Mouse (Mus musculus): ENCODE measurements around the gene Clip3. TPM values are rescaled to one million over a fixed set of nuclear protein-coding genes. Genes with fewer than 3 reads are reported as not detected.
A peak's percentile ranks its signal among the peaks of the same experiment; 100 is the strongest.

Gene Clip3
- polyA plus RNA-seq, 1 experiment = 3.3 TPM

DNA sequence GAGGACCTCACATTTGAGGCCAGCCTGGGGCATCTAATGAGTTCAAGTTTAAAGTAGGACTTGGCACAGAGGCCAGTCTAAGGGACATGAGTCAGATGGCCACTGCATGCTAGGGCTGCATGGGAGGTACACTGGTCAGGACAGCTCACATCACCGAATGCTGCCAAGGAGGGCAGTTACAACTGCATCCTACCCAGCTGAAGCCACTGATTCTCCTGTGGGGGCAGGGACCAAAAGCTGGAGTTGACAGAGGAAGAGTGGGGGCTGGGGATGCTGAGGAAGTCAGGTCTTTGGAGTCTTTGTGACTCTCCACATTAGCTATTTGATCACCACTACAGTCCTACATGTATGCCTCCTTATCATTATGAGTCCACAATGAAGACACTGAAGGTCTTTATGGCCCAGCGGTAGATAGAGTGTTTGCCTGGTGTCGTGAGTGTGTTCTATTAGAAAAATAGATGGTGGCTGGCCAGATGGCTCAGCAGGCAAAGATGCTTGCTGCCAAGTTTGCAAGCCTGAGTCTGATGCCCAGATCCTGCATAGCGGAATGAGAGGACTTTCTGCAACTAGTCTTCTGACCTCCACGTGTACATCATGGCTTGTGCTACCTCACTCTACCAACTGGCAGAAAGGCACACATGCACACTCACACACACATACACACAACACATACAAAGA is 48.0 kb downstream of the Clip3 start:
- H3K4me3 ChIP-seq (ENCODE audit: control insufficient read depth, insufficient read depth, low read length) = no peak overlapping the region
- WGBS = 82% methylated on average over 5 of the region's 5 CpGs
- DNase-seq = no peak
- H3K4me1 ChIP-seq (replicated peaks; ENCODE audit: control insufficient read depth, insufficient read depth, low read length) = peaks cover 2% of the 10 kb centered on the region
- H3K36me3 ChIP-seq (ENCODE audit: control insufficient read depth, insufficient read depth, low read length) = no peaks in the 10 kb centered on the region
- no peaks in the 10 kb centered on the region for H3K27me3 ChIP-seq (ENCODE audit: control insufficient read depth, insufficient read depth, low read length)
- TF ChIP-seq CTCF (IDR thresholded peaks at IDR 0.05; ENCODE audit: borderline replicate concordance, control insufficient read depth, extremely low read depth, insufficient read depth, low read length, poor library complexity) (no peak), POLR2A (IDR thresholded peaks at IDR 0.05; ENCODE audit: control insufficient read depth, extremely low read depth, insufficient read depth, low read length, poor library complexity) (no peak)
- no peak overlapping the region for H3K27ac ChIP-seq (ENCODE audit: control insufficient read depth, insufficient read depth, low read length)

DNA sequence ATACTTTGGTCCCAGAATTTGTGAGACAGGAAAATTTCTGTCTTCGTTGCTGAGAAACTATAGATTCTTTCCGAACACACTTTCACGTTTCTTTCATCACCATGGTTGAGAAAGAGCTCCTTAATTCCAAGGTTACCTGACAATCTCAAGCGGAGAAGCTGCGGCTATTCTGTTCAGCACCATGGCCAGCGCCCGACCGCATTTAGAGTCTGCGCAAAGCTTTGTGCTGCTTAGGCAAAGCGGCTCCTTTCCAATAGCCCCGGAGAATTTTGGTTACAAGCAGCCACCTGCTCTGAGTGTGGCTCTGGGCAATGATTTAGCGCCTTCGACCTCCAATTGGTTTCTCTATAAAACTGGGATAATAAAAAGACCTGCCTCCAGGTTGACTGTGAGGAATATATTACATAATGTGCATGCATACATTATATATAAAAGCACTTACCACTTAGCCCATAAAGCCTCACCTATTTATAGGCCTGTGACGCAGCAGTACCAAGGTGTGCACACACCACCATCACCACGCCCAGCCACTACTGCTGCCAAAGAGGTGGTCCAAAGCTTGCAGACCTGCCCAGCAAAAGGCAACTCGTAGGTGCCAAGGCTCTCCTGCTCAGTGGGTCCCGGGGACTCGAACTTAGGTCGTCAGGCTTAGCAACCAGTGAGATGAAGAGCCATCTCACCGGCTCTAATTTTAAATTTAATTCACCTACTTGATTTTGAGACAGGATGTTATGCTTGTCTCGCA is 55.3 kb downstream of the Clip3 start:
- Histone ChIP-seq H3K4me3 (ENCODE audit: control insufficient read depth, insufficient read depth, low read length) (no peak overlapping the region), H3K27ac (ENCODE audit: control insufficient read depth, insufficient read depth, low read length) (no peak overlapping the region), H3K27me3 (ENCODE audit: control insufficient read depth, insufficient read depth, low read length) (no peaks in the 10 kb centered on the region; the same call in 1 of the 2 replicates), H3K36me3 (ENCODE audit: control insufficient read depth, insufficient read depth, low read length) (no peaks in the 10 kb centered on the region), H3K4me1 (replicated peaks; ENCODE audit: control insufficient read depth, insufficient read depth, low read length) (no peaks in the 10 kb centered on the region)
- peak; percentile 72 for DNase-seq
- 25% methylated on average over 21 of the region's 21 CpGs for WGBS
- TF ChIP-seq CTCF (IDR thresholded peaks at IDR 0.05; ENCODE audit: borderline replicate concordance, control insufficient read depth, extremely low read depth, insufficient read depth, low read length, poor library complexity) (no peak), POLR2A (IDR thresholded peaks at IDR 0.05; ENCODE audit: control insufficient read depth, extremely low read depth, insufficient read depth, low read length, poor library complexity) (no peak)

DNA sequence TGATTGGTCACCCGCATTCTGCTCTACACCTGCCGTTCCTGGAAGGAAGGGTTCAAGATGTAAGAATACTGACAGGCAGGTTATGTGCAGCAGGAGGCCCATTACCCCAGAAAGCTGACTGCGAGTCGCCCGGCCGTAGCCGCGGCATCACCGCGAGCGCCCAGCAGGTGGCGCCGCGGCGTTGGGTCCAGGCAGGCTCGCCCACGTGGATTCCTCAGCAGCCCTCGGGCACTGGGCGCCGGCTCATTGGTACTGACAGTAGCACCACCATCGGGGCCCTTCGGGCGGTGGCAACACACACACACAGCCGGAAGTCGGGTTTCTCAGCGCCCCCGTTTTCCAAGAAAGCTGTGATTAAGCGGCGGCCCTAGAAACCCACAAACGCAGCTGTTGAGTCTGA is 56.3 kb downstream of the Clip3 start:
- under 1% methylated on average over 30 of the region's 30 CpGs for WGBS
- no peaks in the 10 kb centered on the region; the same call in 1 of the 2 replicates for H3K27me3 ChIP-seq (ENCODE audit: control insufficient read depth, insufficient read depth, low read length)
- no peak overlapping the region for H3K4me3 ChIP-seq (ENCODE audit: control insufficient read depth, insufficient read depth, low read length)
- H3K36me3 ChIP-seq (ENCODE audit: control insufficient read depth, insufficient read depth, low read length) = no peaks in the 10 kb centered on the region
- no peak for TF ChIP-seq POLR2A (IDR thresholded peaks at IDR 0.05; ENCODE audit: control insufficient read depth, extremely low read depth, insufficient read depth, low read length, poor library complexity)
- TF ChIP-seq CTCF (IDR thresholded peaks at IDR 0.05; ENCODE audit: borderline replicate concordance, control insufficient read depth, extremely low read depth, insufficient read depth, low read length, poor library complexity) = peak; percentile 99
- peak; percentile 66 for DNase-seq
- H3K27ac ChIP-seq (ENCODE audit: control insufficient read depth, insufficient read depth, low read length) = no peak overlapping the region
- H3K4me1 ChIP-seq (replicated peaks; ENCODE audit: control insufficient read depth, insufficient read depth, low read length) = no peaks in the 10 kb centered on the region

DNA sequence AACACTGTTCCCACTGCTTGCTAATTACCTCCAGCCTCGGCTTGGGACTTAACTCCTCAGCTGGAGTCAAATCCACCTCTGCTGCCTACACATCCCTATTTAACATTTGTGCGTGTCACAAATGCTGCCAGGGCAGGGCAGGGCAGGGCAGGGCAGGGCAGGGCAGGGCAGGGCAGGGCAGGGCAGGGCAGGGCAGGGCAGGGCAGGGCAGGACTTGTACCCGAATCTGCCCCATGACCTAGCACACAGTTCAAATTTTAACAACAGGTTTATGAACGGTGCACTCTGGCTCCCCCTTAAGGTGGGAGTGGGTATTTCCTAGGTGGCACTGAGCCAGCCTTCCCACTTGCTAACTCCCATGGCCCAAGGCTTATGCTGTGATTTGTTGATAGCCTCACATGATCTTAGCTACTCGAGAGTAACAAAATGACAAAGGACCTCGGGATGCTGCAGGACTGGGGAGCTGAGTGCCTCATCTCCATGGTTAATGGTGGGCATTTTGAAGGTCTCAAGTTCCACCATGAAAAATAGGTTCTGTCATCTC is 61.8 kb downstream of the Clip3 start:
- DNase-seq = peak; percentile 67
- Histone ChIP-seq H3K4me1 (replicated peaks; ENCODE audit: control insufficient read depth, insufficient read depth, low read length) (no peaks in the 10 kb centered on the region), H3K36me3 (ENCODE audit: control insufficient read depth, insufficient read depth, low read length) (no peaks in the 10 kb centered on the region), H3K4me3 (ENCODE audit: control insufficient read depth, insufficient read depth, low read length) (no peak overlapping the region), H3K27ac (ENCODE audit: control insufficient read depth, insufficient read depth, low read length) (no peak overlapping the region), H3K27me3 (ENCODE audit: control insufficient read depth, insufficient read depth, low read length) (no peaks in the 10 kb centered on the region; the same call in 1 of the 2 replicates)
- TF ChIP-seq CTCF (IDR thresholded peaks at IDR 0.05; ENCODE audit: borderline replicate concordance, control insufficient read depth, extremely low read depth, insufficient read depth, low read length, poor library complexity) (peak; percentile 40; the same call in 1 of the 2 replicates), POLR2A (IDR thresholded peaks at IDR 0.05; ENCODE audit: control insufficient read depth, extremely low read depth, insufficient read depth, low read length, poor library complexity) (no peak)
- WGBS = 19% methylated on average over 6 of the region's 6 CpGs

DNA sequence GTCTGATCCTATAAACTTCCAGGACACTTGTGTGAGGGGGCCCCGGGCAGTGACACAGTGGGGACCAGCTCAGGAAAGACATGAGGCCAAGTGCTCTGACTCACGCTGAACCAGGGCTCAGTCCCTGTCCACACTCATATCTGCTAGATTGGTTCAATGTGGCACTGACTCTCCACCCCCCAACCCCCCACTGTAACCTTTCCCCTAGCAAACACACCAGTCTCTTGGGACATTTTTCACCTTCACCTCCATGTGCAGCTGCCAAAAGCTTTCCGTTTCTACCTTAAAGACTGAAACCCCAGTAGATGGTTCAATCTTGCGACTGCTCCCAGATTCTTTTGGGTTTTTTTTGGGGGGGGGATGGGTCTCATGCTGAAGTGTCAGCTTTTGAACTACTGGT is 62.5 kb downstream of the Clip3 start:
- TF ChIP-seq CTCF (IDR thresholded peaks at IDR 0.05; ENCODE audit: borderline replicate concordance, control insufficient read depth, extremely low read depth, insufficient read depth, low read length, poor library complexity) (no peak), POLR2A (IDR thresholded peaks at IDR 0.05; ENCODE audit: control insufficient read depth, extremely low read depth, insufficient read depth, low read length, poor library complexity) (no peak)
- no peaks in the 10 kb centered on the region for H3K4me1 ChIP-seq (replicated peaks; ENCODE audit: control insufficient read depth, insufficient read depth, low read length)
- no peak overlapping the region for H3K27ac ChIP-seq (ENCODE audit: control insufficient read depth, insufficient read depth, low read length)
- H3K4me3 ChIP-seq (ENCODE audit: control insufficient read depth, insufficient read depth, low read length) = no peak overlapping the region
- no peaks in the 10 kb centered on the region for H3K36me3 ChIP-seq (ENCODE audit: control insufficient read depth, insufficient read depth, low read length)
- no peaks in the 10 kb centered on the region; the same call in 1 of the 2 replicates for H3K27me3 ChIP-seq (ENCODE audit: control insufficient read depth, insufficient read depth, low read length)
- no peak for DNase-seq
- 70% methylated on average over 4 of the region's 4 CpGs for WGBS

Other genes starting within 250 kb of the Clip3 start
- gene Zfp14, start 240.3 kb upstream of the Clip3 start, polyA plus RNA-seq (2012; rRNA removed) = 2.2 and 3.3 TPM in 2 replicates
- 1.5 and 1.7 TPM in 2 replicates for gene Zfp82, start 218.8 kb upstream of the Clip3 start, polyA plus RNA-seq (2012; rRNA removed)
- gene Gm26920, start 201.3 kb upstream of the Clip3 start, polyA plus RNA-seq (2012; rRNA removed) = not detected in 2 replicates
- gene Zfp566, start 201.2 kb upstream of the Clip3 start, polyA plus RNA-seq (2012; rRNA removed) = 4.4 and 6.8 TPM in 2 replicates
- 30.6 and 36.4 TPM in 2 replicates for gene Zfp260, start 197.0 kb upstream of the Clip3 start, polyA plus RNA-seq (2012; rRNA removed)
- gene Zfp382, start 169.8 kb upstream of the Clip3 start, polyA plus RNA-seq (2012; rRNA removed) = 5.4 and 8.1 TPM in 2 replicates
- gene Zfp146, start 122.0 kb upstream of the Clip3 start, polyA plus RNA-seq (2012; rRNA removed) = 16.8 and 18.6 TPM in 2 replicates
- 28.1 and 85.8 TPM in 2 replicates for gene Cox7a1, start 107.6 kb upstream of the Clip3 start, polyA plus RNA-seq (2012; rRNA removed)
- gene Capns1, start 92.9 kb upstream of the Clip3 start, polyA plus RNA-seq (2012; rRNA removed) = 565 and 739 TPM in 2 replicates
- gene Polr2i, start 59.8 kb upstream of the Clip3 start, polyA plus RNA-seq (2012; rRNA removed) = 131 and 157 TPM in 2 replicates
- 42.4 and 47.1 TPM in 2 replicates for gene Tbcb, start 59.5 kb upstream of the Clip3 start, polyA plus RNA-seq (2012; rRNA removed)
- 0.66 and 1.4 TPM in 2 replicates for gene Ovol3, start 56.0 kb upstream of the Clip3 start, polyA plus RNA-seq (2012; rRNA removed)
- gene Thap8, start 11.6 kb upstream of the Clip3 start, polyA plus RNA-seq (2012; rRNA removed) = 0.17 and 0.26 TPM in 2 replicates
- gene Wdr62, start 11.3 kb upstream of the Clip3 start, polyA plus RNA-seq (2012; rRNA removed) = 54.1 and 66.9 TPM in 2 replicates
- 159 and 192 TPM in 2 replicates for gene Alkbh6, start 17.0 kb downstream of the Clip3 start, polyA plus RNA-seq (2012; rRNA removed)
- gene Syne4, start 23.1 kb downstream of the Clip3 start, polyA plus RNA-seq (2012; rRNA removed) = 15.4 and 16.8 TPM in 2 replicates
- gene E130208F15Rik, start 30.0 kb downstream of the Clip3 start, polyA plus RNA-seq (2012; rRNA removed) = 0.74 and 0.93 TPM in 2 replicates
- 26.9 and 31.7 TPM in 2 replicates for gene Sdhaf1, start 32.2 kb downstream of the Clip3 start, polyA plus RNA-seq (2012; rRNA removed)
- 0.78 and 1.1 TPM in 2 replicates for gene Lrfn3, start 71.0 kb downstream of the Clip3 start, polyA plus RNA-seq (2012; rRNA removed)
- gene Tyrobp, start 122.0 kb downstream of the Clip3 start, polyA plus RNA-seq (2012; rRNA removed) = 273 and 417 TPM in 2 replicates
- 212 and 279 TPM in 2 replicates for gene Hcst, start 128.1 kb downstream of the Clip3 start, polyA plus RNA-seq (2012; rRNA removed)
- 72.8 and 77.4 TPM in 2 replicates for gene Nfkbid, start 130.0 kb downstream of the Clip3 start, polyA plus RNA-seq (2012; rRNA removed)
- gene Aplp1, start 153.8 kb downstream of the Clip3 start, polyA plus RNA-seq (2012; rRNA removed) = 5.9 and 6.0 TPM in 2 replicates
- 0.05 and 0.15 TPM in 2 replicates for gene Kirrel2, start 166.0 kb downstream of the Clip3 start, polyA plus RNA-seq (2012; rRNA removed)
- 0.19 and 0.38 TPM in 2 replicates for gene Nphs1, start 166.6 kb downstream of the Clip3 start, polyA plus RNA-seq (2012; rRNA removed)
- 0.13 and 0.62 TPM in 2 replicates for gene Prodh2, start 201.9 kb downstream of the Clip3 start, polyA plus RNA-seq (2012; rRNA removed)
- 156 and 176 TPM in 2 replicates for gene Arhgap33, start 243.3 kb downstream of the Clip3 start, polyA plus RNA-seq (2012; rRNA removed)